8 mouse cellular contexts compared by ENCODE assay signal in genomic region chr7:44398570-44398969, GRCm38 (mm10). TPM values are rescaled to one million over a fixed set of nuclear protein-coding genes. Genes with fewer than 3 reads are reported as not detected.
DNase-seq lines count a peak whose midpoint lies in the region; ATAC-seq lines count a peak whose summit lies in the region.

No protein-coding gene starts in this region.

- peaks cover 17% of the 10 kb centered on the region for H3K4me1 ChIP-seq in heart, embryonic 10.5 days
- H3K4me1 ChIP-seq in midbrain, embryonic 11.5 days (ENCODE audit: control insufficient read depth, insufficient read depth, low read length): no peaks in the 10 kb centered on the region
- H3K4me1 ChIP-seq in stomach, embryonic 14.5 days (ENCODE audit: control insufficient read depth, insufficient read depth, low read length): no peaks in the 10 kb centered on the region

- no peaks in the 10 kb centered on the region for H3K9me3 ChIP-seq in heart, embryonic 10.5 days
- no peaks in the 10 kb centered on the region for H3K9me3 ChIP-seq in midbrain, embryonic 11.5 days (ENCODE audit: control insufficient read depth, low read length)
- H3K9me3 ChIP-seq in stomach, embryonic 14.5 days (ENCODE audit: control insufficient read depth, low read depth, low read length): no peaks in the 10 kb centered on the region

- 0 out of 2 replicates have a peak, but pooled peaks cover 26% of the 10 kb centered on the region for H3K27me3 ChIP-seq in heart, embryonic 10.5 days (ENCODE audit: insufficient read depth, poor library complexity, severe bottlenecking)
- H3K27me3 ChIP-seq in midbrain, embryonic 11.5 days (ENCODE audit: control insufficient read depth, insufficient read depth, low read length): no peaks in the 10 kb centered on the region; the same call in 1 of the 2 replicates
- 0 out of 2 replicates have a peak, but pooled peaks cover 3% of the 10 kb centered on the region for H3K27me3 ChIP-seq in stomach, embryonic 14.5 days (ENCODE audit: control insufficient read depth, insufficient read depth, low read length)

- H3K4me3 ChIP-seq in heart, embryonic 10.5 days: no peak overlapping the region
- no peak overlapping the region for H3K4me3 ChIP-seq in midbrain, embryonic 11.5 days (ENCODE audit: low read depth, low read length)
- H3K4me3 ChIP-seq in stomach, embryonic 14.5 days (ENCODE audit: low read depth, low read length): no peak overlapping the region

- H3K27ac ChIP-seq in heart, embryonic 10.5 days: 0 out of 2 replicates have a peak overlapping the region, but pooled peaks have one; percentile 38
- H3K27ac ChIP-seq in midbrain, embryonic 11.5 days (ENCODE audit: low read depth, low read length): no peak overlapping the region
- no peak overlapping the region for H3K27ac ChIP-seq in stomach, embryonic 14.5 days (ENCODE audit: low read length)

- H3K36me3 ChIP-seq in heart, embryonic 10.5 days: no peaks in the 10 kb centered on the region
- no peaks in the 10 kb centered on the region for H3K36me3 ChIP-seq in midbrain, embryonic 11.5 days (ENCODE audit: control insufficient read depth, insufficient read depth, low read length)
- H3K36me3 ChIP-seq in stomach, embryonic 14.5 days (ENCODE audit: control insufficient read depth, insufficient read depth, low read length): no peaks in the 10 kb centered on the region

- 1% methylated on average over 3 of the region's 3 CpGs for WGBS in heart, embryonic 10.5 days
- WGBS in midbrain, embryonic 11.5 days: 7% methylated on average over 3 of the region's 3 CpGs
- WGBS in stomach, embryonic 14.5 days: 16% methylated on average over 3 of the region's 3 CpGs

- no peak overlapping the region for H3K9ac ChIP-seq in midbrain, embryonic 11.5 days (ENCODE audit: low read length)
- H3K9ac ChIP-seq in stomach, embryonic 14.5 days (replicated peaks; ENCODE audit: low read depth, low read length): no peak overlapping the region

- peak; percentile 92 for DNase-seq in heart, embryonic 10.5 days (ENCODE audit: low spot score)
- DNase-seq in heart, adult 11 months: no peak
- peak; percentile 19 for DNase-seq in adipocyte (ENCODE audit: low spot score)
- DNase-seq in embryo, embryonic 9.5 days (ENCODE audit: extremely low spot score): peak; percentile 45
- DNase-seq in heart, postnatal 4 days: peak; percentile 78
- DNase-seq in left cerebral cortex, postnatal 14 days (ENCODE audit: low spot score in 2 of 2): peak; percentile 58 to 59
- DNase-seq in midbrain, embryonic 11.5 days (ENCODE audit: low spot score, missing footprints): peak; percentile 90

- intact Hi-C loops in left cerebral cortex, postnatal 14 days (cut with DNase I): loop anchor here (5.0 to 10.0 kb wide), 2 partner anchors 84 to 156 kb away; partner anchors contain the start of gene Nr1h2

- peak; percentile 78 for ATAC-seq in midbrain, embryonic 11.5 days (ENCODE audit: low FRiP score)
- peak; percentile 39; the same call in 1 of the 2 replicates for ATAC-seq in stomach, embryonic 14.5 days (ENCODE audit: insufficient number of reproducible peaks, insufficient read depth, low FRiP score, low read depth)

- no peak overlapping the region for H3K4me2 ChIP-seq in midbrain, embryonic 11.5 days
- H3K4me2 ChIP-seq in stomach, embryonic 14.5 days (replicated peaks; ENCODE audit: low read depth, low read length): no peak overlapping the region

RNA-seq across cellular contexts. Expression of gene 1700008O03Rik, which starts 12.9 kb away (rescaled TPM):
- 0.49 and 0.83 TPM in 2 replicates for polyA plus RNA-seq in heart, embryonic 10.5 days (2016; fragmentation: Nextera tagmentation; extraction: Ambion mirVana)
- total RNA-seq in heart, postnatal 4 days (2021): not detected
- 1 to 10 TPM; 2.3 TPM for total RNA-seq in left cerebral cortex, postnatal 14 days (2021)
- polyA plus RNA-seq in midbrain, embryonic 11.5 days (2014; fragmentation: Nextera tagmentation; extraction: Ambion mirVana): 0.31 and 1.1 TPM in 2 replicates
- polyA plus RNA-seq in stomach, embryonic 14.5 days (2014; fragmentation: Nextera tagmentation; extraction: Ambion mirVana): 1.2 and 1.3 TPM in 2 replicates

RNA-seq across cellular contexts. Expression of gene Syt3, which starts 14.7 kb away (rescaled TPM):
- polyA plus RNA-seq in heart, embryonic 10.5 days (2016; fragmentation: Nextera tagmentation; extraction: Ambion mirVana): 0.74 and 0.78 TPM in 2 replicates
- total RNA-seq in heart, postnatal 4 days (2021): 1 to 10 TPM in 1 of 2 experiments, under 1 TPM in 1; 0.88 to 1.4 TPM
- 10 to 100 TPM; 77.1 to 81.9 TPM for total RNA-seq in left cerebral cortex, postnatal 14 days (2021)
- polyA plus RNA-seq in midbrain, embryonic 11.5 days (2014; fragmentation: Nextera tagmentation; extraction: Ambion mirVana): 1.5 and 2.1 TPM in 2 replicates
- polyA plus RNA-seq in stomach, embryonic 14.5 days (2014; fragmentation: Nextera tagmentation; extraction: Ambion mirVana): 1.6 and 2.0 TPM in 2 replicates

RNA-seq across cellular contexts. Expression of gene Lrrc4b, which starts 30.2 kb away (rescaled TPM):
- 1.2 and 1.7 TPM in 2 replicates for polyA plus RNA-seq in heart, embryonic 10.5 days (2016; fragmentation: Nextera tagmentation; extraction: Ambion mirVana)
- 10 to 100 TPM; 50.2 to 51.9 TPM for total RNA-seq in heart, postnatal 4 days (2021)
- total RNA-seq in left cerebral cortex, postnatal 14 days (2021): 100 to 1,000 TPM; 269 to 330 TPM
- polyA plus RNA-seq in midbrain, embryonic 11.5 days (2014; fragmentation: Nextera tagmentation; extraction: Ambion mirVana): 9.2 and 10.3 TPM in 2 replicates
- 1.2 and 2.1 TPM in 2 replicates for polyA plus RNA-seq in stomach, embryonic 14.5 days (2014; fragmentation: Nextera tagmentation; extraction: Ambion mirVana)
